Mouse (Mus musculus): ENCODE results near the gene Pilrb1. TPM values are rescaled to one million over a fixed set of nuclear protein-coding genes. Genes with fewer than 3 reads are reported as not detected.
"Not testable (repeated sequence)": the region's sequence is repeated elsewhere in the genome, so short reads cannot be mapped to it uniquely, and the experiment has no call there.

The Pilrb1 gene
- 0.33 and 0.40 TPM in 2 replicates for polyA plus RNA-seq (2015; fragmentation: Nextera tagmentation; extraction: Ambion mirVana)

GRCm38 (mm10) chr5:137857960-137858710 lies at the start of gene Pilrb1:
Pilrb1 (minus strand) TSS chr5:137858106.
- WGBS: 74% methylated on average over 2 of the region's 2 CpGs
- not testable (repeated sequence) for H3K36me3 ChIP-seq (ENCODE audit: control insufficient read depth, insufficient read depth, low read length); H3K27me3 ChIP-seq (ENCODE audit: control insufficient read depth, insufficient read depth, low read length); H3K27ac ChIP-seq (replicated peaks); H3K4me3 ChIP-seq (ENCODE audit: low read depth, low read length); H3K4me2 ChIP-seq (replicated peaks; ENCODE audit: low read depth); H3K9me3 ChIP-seq (ENCODE audit: control insufficient read depth, low read length); H3K9ac ChIP-seq (ENCODE audit: low read length); DNase-seq (ENCODE audit: low spot score); ATAC-seq (ENCODE audit: low FRiP score, low TSS enrichment); H3K4me1 ChIP-seq (replicated peaks; ENCODE audit: control insufficient read depth, insufficient read depth)

DNA sequence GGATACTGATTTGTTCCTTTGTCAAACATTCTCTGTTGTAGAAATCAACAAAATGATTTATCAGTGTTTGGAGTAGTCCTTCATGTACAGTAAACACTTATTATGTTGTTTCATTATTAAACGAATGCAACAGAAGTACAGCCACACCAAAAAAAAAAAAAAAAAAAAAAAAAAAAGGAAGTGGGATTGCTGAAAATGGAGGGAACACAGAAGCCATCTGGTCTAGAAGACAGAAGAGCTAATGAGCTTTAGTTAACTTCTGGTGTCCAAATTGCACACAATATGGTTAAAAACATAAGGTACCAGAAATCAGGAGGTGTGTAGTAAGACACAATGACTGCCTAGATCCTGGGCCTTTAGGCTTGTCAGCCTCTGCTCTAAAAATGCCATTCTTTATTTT lies 39.9 kb upstream of the Pilrb1 start:
- TF ChIP-seq EP300 (optimal IDR thresholded peaks at IDR 0.05) (no peak), CTCF (IDR thresholded peaks at IDR 0.05; ENCODE audit: low read depth) (no peak)
- no peaks in the 10 kb centered on the region for H3K36me3 ChIP-seq (ENCODE audit: control insufficient read depth, insufficient read depth, low read length)
- H3K27me3 ChIP-seq (ENCODE audit: control insufficient read depth, insufficient read depth, low read length): no peaks in the 10 kb centered on the region
- no peaks in the 10 kb centered on the region for H3K4me1 ChIP-seq (replicated peaks; ENCODE audit: control insufficient read depth, insufficient read depth)
- no peaks in the 10 kb centered on the region for H3K9me3 ChIP-seq (ENCODE audit: control insufficient read depth, low read length)
- ATAC-seq (ENCODE audit: low FRiP score, low TSS enrichment): no peak
- H3K4me2 ChIP-seq (replicated peaks; ENCODE audit: low read depth): no peak overlapping the region
- H3K27ac ChIP-seq (replicated peaks): no peak overlapping the region
- H3K4me3 ChIP-seq (ENCODE audit: low read depth, low read length): no peak overlapping the region
- H3K9ac ChIP-seq (ENCODE audit: low read length): no peak overlapping the region
- no peak for DNase-seq (ENCODE audit: low spot score)
- WGBS: 59% methylated on average over 1 of the region's 1 CpGs

- DNase-seq (ENCODE audit: low spot score) (no peak), ATAC-seq (ENCODE audit: low FRiP score, low TSS enrichment) (no peak)
- Histone ChIP-seq H3K4me2 (replicated peaks; ENCODE audit: low read depth) (no peak overlapping the region), H3K4me3 (ENCODE audit: low read depth, low read length) (no peak overlapping the region), H3K4me1 (replicated peaks; ENCODE audit: control insufficient read depth, insufficient read depth) (no peaks in the 10 kb centered on the region), H3K9me3 (ENCODE audit: control insufficient read depth, low read length) (no peaks in the 10 kb centered on the region), H3K36me3 (ENCODE audit: control insufficient read depth, insufficient read depth, low read length) (no peaks in the 10 kb centered on the region), H3K9ac (ENCODE audit: low read length) (no peak overlapping the region), H3K27me3 (ENCODE audit: control insufficient read depth, insufficient read depth, low read length) (no peaks in the 10 kb centered on the region), H3K27ac (replicated peaks) (no peak overlapping the region)
- 53% methylated on average over 1 of the region's 1 CpGs for WGBS
- TF ChIP-seq CTCF (IDR thresholded peaks at IDR 0.05; ENCODE audit: low read depth) (peak; percentile 65), EP300 (optimal IDR thresholded peaks at IDR 0.05) (no peak)
These were observed 35.0 kb upstream of the Pilrb1 start for GRCm38 (mm10) chr5:137892954-137893353.

DNA sequence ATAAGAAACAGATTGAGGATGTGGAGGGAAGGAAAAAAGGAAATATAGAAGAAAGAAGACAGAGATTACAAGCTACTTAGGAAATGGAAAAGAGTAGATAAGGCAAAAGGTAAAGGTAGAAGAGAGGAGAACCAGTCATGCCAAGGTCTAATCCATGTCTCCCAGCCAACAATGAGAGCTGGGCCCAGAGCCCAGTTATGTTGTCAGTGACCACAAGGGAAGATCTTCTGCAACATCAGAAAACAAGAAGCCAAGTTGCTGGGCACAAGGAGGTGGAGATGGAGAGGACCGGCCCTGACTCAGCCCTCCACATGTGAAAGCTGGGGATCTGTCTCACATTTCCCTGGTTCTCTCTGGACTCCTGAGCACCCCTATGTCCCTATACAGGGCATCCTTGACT lies 29.8 kb upstream of the Pilrb1 start:
- no peaks in the 10 kb centered on the region for H3K36me3 ChIP-seq (ENCODE audit: control insufficient read depth, insufficient read depth, low read length)
- TF ChIP-seq CTCF (IDR thresholded peaks at IDR 0.05; ENCODE audit: low read depth) (no peak), EP300 (optimal IDR thresholded peaks at IDR 0.05) (no peak)
- DNase-seq (ENCODE audit: low spot score) (no peak), ATAC-seq (ENCODE audit: low FRiP score, low TSS enrichment) (no peak)
- no peak overlapping the region for H3K9ac ChIP-seq (ENCODE audit: low read length)
- H3K9me3 ChIP-seq (ENCODE audit: control insufficient read depth, low read length): no peaks in the 10 kb centered on the region
- 95% methylated on average over 1 of the region's 1 CpGs for WGBS
- H3K4me2 ChIP-seq (replicated peaks; ENCODE audit: low read depth): no peak overlapping the region
- no peak overlapping the region for H3K27ac ChIP-seq (replicated peaks)
- H3K4me1 ChIP-seq (replicated peaks; ENCODE audit: control insufficient read depth, insufficient read depth): no peaks in the 10 kb centered on the region
- H3K4me3 ChIP-seq (ENCODE audit: low read depth, low read length): no peak overlapping the region
- H3K27me3 ChIP-seq (ENCODE audit: control insufficient read depth, insufficient read depth, low read length): no peaks in the 10 kb centered on the region

GRCm38 (mm10) chr5:137885894-137886293 lies 28.0 kb upstream of the Pilrb1 start:
- Histone ChIP-seq H3K27me3 (ENCODE audit: control insufficient read depth, insufficient read depth, low read length) (no peaks in the 10 kb centered on the region), H3K9me3 (ENCODE audit: control insufficient read depth, low read length) (no peaks in the 10 kb centered on the region), H3K9ac (ENCODE audit: low read length) (no peak overlapping the region), H3K4me1 (replicated peaks; ENCODE audit: control insufficient read depth, insufficient read depth) (no peaks in the 10 kb centered on the region), H3K36me3 (ENCODE audit: control insufficient read depth, insufficient read depth, low read length) (no peaks in the 10 kb centered on the region), H3K4me3 (ENCODE audit: low read depth, low read length) (no peak overlapping the region), H3K27ac (replicated peaks) (no peak overlapping the region), H3K4me2 (replicated peaks; ENCODE audit: low read depth) (no peak overlapping the region)
- ATAC-seq (ENCODE audit: low FRiP score, low TSS enrichment): no peak
- peak; percentile 83 for TF ChIP-seq CTCF (IDR thresholded peaks at IDR 0.05; ENCODE audit: low read depth)
- no peak for TF ChIP-seq EP300 (optimal IDR thresholded peaks at IDR 0.05)
- 3% methylated on average over 2 of the region's 2 CpGs for WGBS
- peak; percentile 66 for DNase-seq (ENCODE audit: low spot score)

GRCm38 (mm10) chr5:137883345-137883744 lies 25.4 kb upstream of the Pilrb1 start:
- Histone ChIP-seq H3K36me3 (ENCODE audit: control insufficient read depth, insufficient read depth, low read length) (no peaks in the 10 kb centered on the region), H3K4me1 (replicated peaks; ENCODE audit: control insufficient read depth, insufficient read depth) (no peaks in the 10 kb centered on the region), H3K4me2 (replicated peaks; ENCODE audit: low read depth) (no peak overlapping the region), H3K4me3 (ENCODE audit: low read depth, low read length) (no peak overlapping the region), H3K9ac (ENCODE audit: low read length) (no peak overlapping the region), H3K27me3 (ENCODE audit: control insufficient read depth, insufficient read depth, low read length) (no peaks in the 10 kb centered on the region), H3K9me3 (ENCODE audit: control insufficient read depth, low read length) (no peaks in the 10 kb centered on the region), H3K27ac (replicated peaks) (no peak overlapping the region)
- no peak for ATAC-seq (ENCODE audit: low FRiP score, low TSS enrichment)
- no peak for TF ChIP-seq CTCF (IDR thresholded peaks at IDR 0.05; ENCODE audit: low read depth)
- no peak for TF ChIP-seq EP300 (optimal IDR thresholded peaks at IDR 0.05)
- WGBS: 74% methylated on average over 3 of the region's 3 CpGs
- no peak for DNase-seq (ENCODE audit: low spot score)
